Mouse (Mus musculus) intestine, embryonic 14.5 days (tissue): ENCODE results near the gene Mipep. TPM values are rescaled to one million over a fixed set of nuclear protein-coding genes. Genes with fewer than 3 reads are reported as not detected.

ENCODE experiments used
- ATAC-seq: fragments of 200-750 bp; cut with Nextera tagmentation; replicated peaks from 2 replicates; pipeline ENCODE4 v1.8.0; 2017; ENCODE audit warnings: low read depth, moderate number of reproducible peaks, moderate TSS enrichment, moderate library complexity; ENCODE audit not compliant: low FRiP score, low TSS enrichment
- DNase-seq: peaks from one replicate; pipeline ENCODE4 v3.0.0-alpha.2; 2018; ENCODE audit warnings: low spot score
- H3K27ac ChIP-seq: fragments of 300-500 bp; sonication (generic); 2 replicates; pipeline ENCODE4 v1.5.1; 2014; ENCODE audit warnings: low read depth, mild to moderate bottlenecking, control low read depth
- H3K27me3 ChIP-seq: fragments of 300-500 bp; sonication (generic); replicated peaks from 2 replicates; pipeline ENCODE4 v1.6.1; 2014; ENCODE audit warnings: low read length, control low read depth; ENCODE audit not compliant: control insufficient read depth, insufficient read depth
- H3K36me3 ChIP-seq: fragments of 300-500 bp; sonication (generic); 2 replicates; pipeline ENCODE4 v1.6.1; 2014; ENCODE audit warnings: low read length, control low read depth; ENCODE audit not compliant: control insufficient read depth, insufficient read depth
- H3K4me1 ChIP-seq: fragments of 300-500 bp; sonication (generic); replicated peaks from 2 replicates; pipeline ENCODE4 v1.6.1; 2014; ENCODE audit warnings: low read length, control low read depth, mixed read lengths; ENCODE audit not compliant: control insufficient read depth, insufficient read depth
- H3K4me2 ChIP-seq: fragments of 300-500 bp; sonication (generic); 2 replicates; pipeline ENCODE4 v1.6.1; 2014; ENCODE audit warnings: low read length
- H3K4me3 ChIP-seq: fragments of 300-500 bp; sonication (generic); 2 replicates; pipeline ENCODE4 v1.5.1; 2014; ENCODE audit warnings: low read depth, low read length, control low read depth, mixed read lengths
- H3K9ac ChIP-seq: fragments of 300-500 bp; sonication (generic); 2 replicates; pipeline ENCODE4 v1.6.1; 2014; ENCODE audit warnings: mild to moderate bottlenecking, low read length
- H3K9me3 ChIP-seq: fragments of 300-500 bp; sonication (generic); 2 replicates; pipeline ENCODE4 v1.6.1; 2016; ENCODE audit warnings: low read length, control low read depth; ENCODE audit not compliant: control insufficient read depth
- WGBS: fragments of 180-500 bp; shearing (Covaris S2); extraction: QIAGEN DNeasy Blood & Tissue Kit; methylation state at CpG from one replicate; pipeline ENCODE4 v1.1.7; 2014; 5-methylcytosine and 5-hydroxymethylcytosine counted together
- polyA plus RNA-seq: library from polyadenylated mRNA; unstranded; fragments of >200 nt; fragmentation: Nextera tagmentation; extraction: Ambion mirVana; gene quantifications from 2 replicates; pipeline ENCODE4 v1.2.1, GENCODE M21; 2014

Gene Mipep
- polyA plus RNA-seq, 1 experiment from 2014 or later: 21.2 TPM

DNA sequence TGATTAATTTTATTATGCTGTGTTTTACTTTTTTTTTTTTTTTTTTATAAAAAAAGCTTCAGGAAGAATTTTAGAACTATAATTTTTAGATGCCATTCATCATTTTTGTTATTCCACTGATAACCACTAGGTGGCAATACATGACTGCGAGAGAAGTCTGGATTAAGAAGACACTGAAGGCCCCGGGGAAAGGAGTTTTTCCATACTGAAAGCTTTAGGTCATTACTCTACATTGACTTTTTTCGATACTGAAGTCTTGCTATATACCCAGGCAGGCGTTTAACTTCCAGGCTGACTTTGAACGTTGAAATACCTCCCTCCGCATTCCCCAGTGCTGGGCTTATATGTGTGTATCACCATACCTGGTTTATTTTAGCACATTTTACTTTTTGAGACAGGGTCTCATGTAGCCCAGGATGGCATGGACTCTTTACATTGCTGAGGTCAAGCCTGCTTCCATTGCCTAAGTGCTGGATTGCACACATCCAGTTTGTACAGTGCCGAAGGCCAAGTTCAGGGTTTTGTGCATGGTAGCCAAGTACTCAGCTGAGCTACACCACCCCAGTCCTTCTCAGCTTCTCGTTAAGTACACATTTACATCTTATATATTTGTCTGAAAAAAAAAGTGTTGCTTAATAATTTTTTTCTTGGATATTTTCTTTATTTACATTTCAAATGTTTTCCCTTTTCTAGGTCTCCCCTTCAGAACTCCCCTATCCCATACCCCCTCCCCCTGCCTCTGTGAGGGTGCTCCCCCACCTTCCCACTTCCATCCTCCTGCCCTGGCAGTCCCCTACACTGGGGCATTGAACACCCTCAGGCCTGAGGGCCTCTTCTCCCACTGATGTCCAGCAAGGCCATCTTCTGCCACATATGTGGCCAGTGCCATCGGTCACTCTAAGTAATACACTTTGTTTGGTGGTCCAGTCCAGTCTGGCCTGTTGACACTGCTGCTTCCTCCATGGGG, 15.7 kb downstream of the Mipep start:
- no peaks in the 10 kb centered on the region for H3K9me3 ChIP-seq
- H3K9ac ChIP-seq: no peak overlapping the region
- no peak overlapping the region for H3K4me2 ChIP-seq
- ATAC-seq (no peak), DNase-seq (no peak)
- H3K27me3 ChIP-seq: no peaks in the 10 kb centered on the region
- peaks cover 37% of the 10 kb centered on the region for H3K36me3 ChIP-seq
- H3K4me3 ChIP-seq: no peak overlapping the region
- H3K4me1 ChIP-seq: no peaks in the 10 kb centered on the region
- H3K27ac ChIP-seq: no peak overlapping the region
- 44% methylated on average over 9 of the region's 9 CpGs for WGBS

DNA sequence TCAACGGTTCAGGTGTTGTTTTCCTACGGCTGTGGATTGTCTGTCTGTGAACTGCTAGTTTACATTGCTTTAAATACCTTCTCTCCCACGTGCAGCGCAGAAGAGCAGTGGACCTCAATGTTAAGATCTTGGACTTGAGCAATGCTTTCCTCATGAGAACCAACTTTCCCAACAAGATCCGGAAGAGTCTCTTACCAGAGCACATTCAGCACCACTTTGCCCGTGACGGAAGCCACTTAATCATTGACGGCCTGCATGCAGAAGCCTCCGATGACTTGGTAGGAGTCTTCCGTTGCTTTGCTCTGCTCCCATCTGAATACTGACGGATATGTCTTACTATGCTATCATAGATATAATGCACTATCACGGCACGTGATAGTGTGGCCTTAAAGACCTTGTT, 17.7 kb downstream of the Mipep start:
- no peak overlapping the region for H3K9ac ChIP-seq
- WGBS: 87% methylated on average over 13 of the region's 13 CpGs
- H3K27ac ChIP-seq: no peak overlapping the region
- H3K9me3 ChIP-seq: no peaks in the 10 kb centered on the region
- no peaks in the 10 kb centered on the region for H3K27me3 ChIP-seq
- ATAC-seq: no peak
- peaks cover 29% of the 10 kb centered on the region for H3K36me3 ChIP-seq
- H3K4me1 ChIP-seq: 0 out of 2 replicates have a peak, but pooled peaks cover 4% of the 10 kb centered on the region
- no peak for DNase-seq
- no peak overlapping the region for H3K4me3 ChIP-seq
- H3K4me2 ChIP-seq: no peak overlapping the region

DNA sequence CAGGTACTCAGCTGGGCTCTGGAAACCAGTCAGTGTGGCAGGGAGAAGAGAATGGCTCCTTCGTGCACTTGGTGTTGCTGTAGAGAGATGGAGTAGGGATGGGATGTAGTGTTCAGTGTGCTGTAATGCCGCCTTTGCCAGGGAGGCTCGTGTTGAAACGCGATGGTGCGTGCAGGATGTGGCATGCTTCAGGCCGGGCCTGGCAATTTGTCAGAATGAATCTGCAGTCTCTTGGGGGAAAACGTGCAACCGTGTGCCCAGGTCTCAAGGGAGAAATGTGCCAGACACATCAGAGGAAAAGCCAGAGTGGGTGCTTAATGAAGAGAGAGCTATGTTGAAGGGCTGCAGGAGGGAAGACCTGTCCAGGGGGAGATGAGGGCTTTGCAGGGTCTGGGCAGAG, 20.6 kb downstream of the Mipep start:
- Histone ChIP-seq H3K9ac (no peak overlapping the region), H3K27me3 (no peaks in the 10 kb centered on the region), H3K27ac (no peak overlapping the region), H3K9me3 (no peaks in the 10 kb centered on the region), H3K4me3 (no peak overlapping the region), H3K36me3 (peaks cover 15% of the 10 kb centered on the region), H3K4me2 (no peak overlapping the region), H3K4me1 (peaks cover 4% of the 10 kb centered on the region; the same call in 1 of the 2 replicates)
- no peak for ATAC-seq
- WGBS: 86% methylated on average over 9 of the region's 9 CpGs
- DNase-seq: no peak

DNA sequence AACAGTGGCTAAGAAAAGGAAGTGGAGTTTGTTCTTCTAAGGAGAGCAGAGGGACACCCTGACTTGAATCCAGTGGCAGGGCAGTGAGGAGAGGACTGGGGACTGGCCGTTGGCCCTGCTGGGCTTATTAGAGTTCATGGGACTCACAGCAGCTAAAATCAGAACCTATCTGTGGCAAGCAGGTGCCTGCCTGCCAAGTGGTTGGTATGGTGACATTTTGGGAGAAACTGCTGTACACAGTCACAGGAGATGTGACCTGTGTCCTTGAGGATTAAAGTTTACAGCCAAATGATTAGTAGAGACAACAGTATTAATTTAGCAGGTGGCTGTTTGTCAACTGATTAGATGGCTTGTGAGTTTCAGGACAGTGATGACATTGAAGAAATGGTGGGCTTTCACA, 21.5 kb downstream of the Mipep start:
- Histone ChIP-seq H3K27ac (no peak overlapping the region), H3K4me3 (no peak overlapping the region), H3K4me2 (no peak overlapping the region), H3K9me3 (no peaks in the 10 kb centered on the region), H3K27me3 (no peaks in the 10 kb centered on the region), H3K4me1 (peaks cover 4% of the 10 kb centered on the region; the same call in 1 of the 2 replicates), H3K36me3 (peaks cover 15% of the 10 kb centered on the region), H3K9ac (no peak overlapping the region)
- WGBS: 85% methylated on average over 1 of the region's 1 CpGs
- ATAC-seq (no peak), DNase-seq (no peak)

DNA sequence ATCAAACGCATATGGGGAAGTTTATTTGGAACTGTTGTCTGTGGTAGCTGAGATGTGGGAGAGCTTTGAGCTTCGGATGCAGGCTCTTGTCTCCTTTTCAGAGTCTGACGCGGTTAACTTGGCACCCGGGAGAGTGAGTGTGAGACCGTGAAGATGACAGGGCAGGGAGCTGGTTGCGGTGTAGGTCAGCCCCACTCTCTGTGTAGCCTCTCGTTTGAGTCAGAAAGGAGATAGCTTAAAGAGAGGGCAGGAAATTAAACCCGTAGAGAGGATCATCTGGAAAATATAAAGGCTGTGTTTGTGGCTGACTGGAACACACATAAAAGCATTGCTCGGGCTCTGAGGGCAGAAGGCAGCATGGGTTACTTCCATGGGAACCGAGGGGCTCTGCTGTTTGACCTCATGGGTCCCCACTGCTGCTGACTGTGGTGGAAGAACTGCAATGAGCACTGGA, 22.5 kb downstream of the Mipep start:
- no peak overlapping the region for H3K27ac ChIP-seq
- DNase-seq: no peak
- ATAC-seq: no peak

DNA sequence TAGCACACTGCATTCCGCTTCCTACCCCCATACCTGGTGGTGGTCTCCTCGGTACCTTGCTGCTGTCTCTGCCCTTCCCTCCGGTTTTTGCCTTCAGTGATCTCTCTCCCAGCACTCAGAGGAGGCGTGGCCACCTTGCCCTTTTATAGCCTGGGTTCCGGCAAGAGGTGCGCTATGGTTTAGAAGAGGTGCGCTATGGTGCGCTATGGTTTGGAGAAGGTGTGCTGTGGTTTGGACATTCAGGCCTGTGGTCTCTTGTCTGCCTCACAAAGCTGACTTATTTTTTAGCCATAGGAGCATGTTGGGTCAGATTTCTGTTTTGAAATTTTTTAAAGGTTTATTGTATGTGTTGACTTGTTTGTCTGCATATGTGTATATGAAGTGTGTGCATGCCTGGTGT, 25.5 kb downstream of the Mipep start:
- Histone ChIP-seq H3K4me1 (peaks cover 4% of the 10 kb centered on the region; the same call in 1 of the 2 replicates), H3K36me3 (0 out of 2 replicates have a peak, but pooled peaks cover 8% of the 10 kb centered on the region), H3K27ac (no peak overlapping the region), H3K9ac (no peak overlapping the region), H3K4me3 (no peak overlapping the region), H3K27me3 (no peaks in the 10 kb centered on the region), H3K9me3 (no peaks in the 10 kb centered on the region), H3K4me2 (no peak overlapping the region)
- ATAC-seq (no peak), DNase-seq (no peak)
- WGBS: 86% methylated on average over 8 of the region's 8 CpGs

More for the DNA sequence above, 22.5 kb downstream of the Mipep start:
- 36% methylated on average over 11 of the region's 11 CpGs for WGBS
- Histone ChIP-seq H3K9ac (no peak overlapping the region), H3K36me3 (peaks cover 22% of the 10 kb centered on the region), H3K4me1 (peaks cover 4% of the 10 kb centered on the region; the same call in 1 of the 2 replicates), H3K27me3 (no peaks in the 10 kb centered on the region), H3K4me2 (no peak overlapping the region), H3K4me3 (no peak overlapping the region), H3K9me3 (no peaks in the 10 kb centered on the region)

DNA sequence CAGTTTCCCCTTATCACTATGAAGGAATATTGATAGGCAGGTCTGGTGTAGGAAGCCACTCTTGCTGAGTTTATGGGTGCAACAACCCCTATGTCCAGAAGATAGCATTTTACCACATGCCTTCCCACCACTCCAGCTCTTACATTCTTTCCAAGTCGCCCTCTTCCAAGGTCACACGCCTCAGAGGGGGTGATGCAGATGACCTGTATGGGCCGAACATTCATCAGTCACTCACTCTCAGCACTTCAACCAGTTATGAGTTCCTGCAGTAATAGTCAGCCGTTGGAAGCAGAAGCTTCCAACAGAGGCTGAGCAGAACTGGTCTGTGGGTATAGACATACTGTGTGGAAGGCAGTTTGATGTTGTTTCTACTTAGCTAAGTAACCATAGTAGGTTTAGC, 27.2 kb downstream of the Mipep start:
- H3K36me3 ChIP-seq: peaks cover 14% of the 10 kb centered on the region; the same call in 1 of the 2 replicates
- no peak for ATAC-seq
- H3K9ac ChIP-seq: no peak overlapping the region
- no peaks in the 10 kb centered on the region for H3K27me3 ChIP-seq
- no peaks in the 10 kb centered on the region for H3K9me3 ChIP-seq
- no peak overlapping the region for H3K27ac ChIP-seq
- DNase-seq: no peak
- H3K4me1 ChIP-seq: peaks cover 4% of the 10 kb centered on the region; the same call in 1 of the 2 replicates
- no peak overlapping the region for H3K4me3 ChIP-seq
- 86% methylated on average over 4 of the region's 4 CpGs for WGBS
- H3K4me2 ChIP-seq: no peak overlapping the region

DNA sequence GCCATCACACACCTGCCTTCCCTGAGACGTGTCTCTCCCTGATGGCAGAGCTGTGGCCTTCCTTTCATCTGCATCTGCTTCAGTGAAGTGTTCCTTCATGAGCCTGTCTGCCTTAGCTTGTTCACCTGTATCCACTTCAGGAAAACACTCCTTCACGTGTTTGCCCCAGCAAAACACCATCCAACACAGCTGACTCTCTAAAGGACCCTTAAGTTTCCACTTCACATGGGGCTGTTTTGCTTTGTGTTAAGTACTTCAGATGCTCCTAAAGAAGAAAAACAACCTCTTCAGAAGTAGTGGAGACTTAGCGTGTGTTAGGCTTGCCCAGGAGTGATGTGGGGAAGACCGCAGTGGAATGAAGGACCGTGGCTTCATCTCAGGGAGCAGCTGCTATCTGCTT, 30.7 kb downstream of the Mipep start:
- 92% methylated on average over 5 of the region's 5 CpGs for WGBS

More for the DNA sequence above, 30.7 kb downstream of the Mipep start:
- H3K4me3 ChIP-seq: no peak overlapping the region
- no peak overlapping the region for H3K27ac ChIP-seq
- no peaks in the 10 kb centered on the region for H3K4me1 ChIP-seq
- no peak overlapping the region for H3K9ac ChIP-seq
- no peaks in the 10 kb centered on the region for H3K9me3 ChIP-seq
- H3K36me3 ChIP-seq: peaks cover 14% of the 10 kb centered on the region; the same call in 1 of the 2 replicates
- H3K4me2 ChIP-seq: no peak overlapping the region
- ATAC-seq: no peak
- DNase-seq: no peak
- H3K27me3 ChIP-seq: no peaks in the 10 kb centered on the region
